Mouse (Mus musculus) kidney, embryonic 14.5 days (tissue): ENCODE data around the gene Tbxa2r. TPM values are rescaled to one million over a fixed set of nuclear protein-coding genes. Genes with fewer than 3 reads are reported as not detected.

ENCODE experiments used
- ATAC-seq: fragments of 200-750 bp; cut with Nextera tagmentation; 2 replicates; pipeline ENCODE4 v1.8.0; 2017; ENCODE audit warnings: moderate number of reproducible peaks, mild to moderate bottlenecking, moderate TSS enrichment, moderate library complexity; ENCODE audit not compliant: low FRiP score, low TSS enrichment
- H3K27ac ChIP-seq: fragments of 300-500 bp; sonication (generic); 2 replicates; pipeline ENCODE4 v1.5.1; 2014; ENCODE audit warnings: low read depth, mild to moderate bottlenecking, low read length, moderate library complexity, mixed read lengths
- H3K27me3 ChIP-seq: fragments of 300-500 bp; sonication (generic); 2 replicates; pipeline ENCODE4 v1.6.1; 2014; ENCODE audit warnings: mild to moderate bottlenecking, low read length; ENCODE audit not compliant: control insufficient read depth, insufficient read depth
- H3K36me3 ChIP-seq: fragments of 300-500 bp; sonication (generic); 2 replicates; pipeline ENCODE4 v1.6.1; 2014; ENCODE audit warnings: low read length, mixed read lengths; ENCODE audit not compliant: control insufficient read depth, insufficient read depth
- H3K4me1 ChIP-seq: fragments of 300-500 bp; sonication (generic); 2 replicates; pipeline ENCODE4 v1.6.1; 2014; ENCODE audit warnings: low read length, mixed read lengths; ENCODE audit not compliant: control insufficient read depth, insufficient read depth
- H3K4me2 ChIP-seq: fragments of 300-500 bp; sonication (generic); replicated peaks from 2 replicates; pipeline ENCODE4 v1.6.1; 2014; ENCODE audit warnings: low read depth, mild to moderate bottlenecking, low read length
- H3K4me3 ChIP-seq: fragments of 300-500 bp; sonication (generic); 2 replicates; pipeline ENCODE4 v1.5.1; 2014; ENCODE audit warnings: mild to moderate bottlenecking, low read length
- H3K9ac ChIP-seq: fragments of 300-500 bp; sonication (generic); 2 replicates; pipeline ENCODE4 v1.6.1; 2014; ENCODE audit warnings: low read depth, mild to moderate bottlenecking, low read length, moderate library complexity
- H3K9me3 ChIP-seq: fragments of 300-500 bp; sonication (generic); 2 replicates; pipeline ENCODE4 v1.6.1; 2016; ENCODE audit warnings: low read length; ENCODE audit not compliant: control insufficient read depth
- WGBS: fragments of 180-500 bp; shearing (Covaris S2); extraction: QIAGEN DNeasy Blood & Tissue Kit; methylation state at CpG from one replicate; pipeline ENCODE4 v1.1.7; 2014; 5-methylcytosine and 5-hydroxymethylcytosine counted together
- polyA plus RNA-seq: library from polyadenylated mRNA; unstranded; fragments of >200 nt; fragmentation: Nextera tagmentation; extraction: Ambion mirVana; gene quantifications from 2 replicates; pipeline ENCODE4 v1.2.1, GENCODE M21; 2014

Gene Tbxa2r
- polyA plus RNA-seq, 1 experiment from 2014 or later, result 10.1 TPM

- Histone ChIP-seq H3K4me2 (no peak overlapping the region), H3K9ac (no peak overlapping the region), H3K36me3 (peaks cover 30% of the 10 kb centered on the region), H3K9me3 (no peaks in the 10 kb centered on the region), H3K27me3 (no peaks in the 10 kb centered on the region), H3K27ac (no peak overlapping the region), H3K4me1 (peaks cover 36% of the 10 kb centered on the region; the same call in 1 of the 2 replicates), H3K4me3 (no peak overlapping the region)
- ATAC-seq, result no peak
- WGBS, result 67% methylated on average over 7 of the region's 7 CpGs
Measured at GRCm38 (mm10) chr10:81303761-81304160, 24.8 kb upstream of the Tbxa2r start.

GRCm38 (mm10) chr10:81304597-81305238 is 23.8 kb upstream of the Tbxa2r start:
- peak; percentile 38; the same call in 1 of the 2 replicates for ATAC-seq
- Histone ChIP-seq H3K36me3 (peaks cover 40% of the 10 kb centered on the region), H3K9ac (no peak overlapping the region), H3K4me1 (peaks cover 28% of the 10 kb centered on the region; the same call in 1 of the 2 replicates), H3K9me3 (no peaks in the 10 kb centered on the region), H3K4me2 (no peak overlapping the region), H3K27me3 (no peaks in the 10 kb centered on the region), H3K27ac (no peak overlapping the region), H3K4me3 (no peak overlapping the region)
- WGBS, result 22% methylated on average over 5 of the region's 9 CpGs

GRCm38 (mm10) chr10:81305663-81306062 is 22.9 kb upstream of the Tbxa2r start:
- Histone ChIP-seq H3K4me2 (no peak overlapping the region), H3K9me3 (no peaks in the 10 kb centered on the region), H3K4me1 (peaks cover 19% of the 10 kb centered on the region; the same call in 1 of the 2 replicates), H3K36me3 (peaks cover 50% of the 10 kb centered on the region), H3K27ac (no peak overlapping the region), H3K27me3 (no peaks in the 10 kb centered on the region), H3K9ac (no peak overlapping the region), H3K4me3 (no peak overlapping the region)
- no peak for ATAC-seq
- WGBS, result 90% methylated on average over 14 of the region's 14 CpGs

GRCm38 (mm10) chr10:81306173-81306668 is 22.3 kb upstream of the Tbxa2r start:
- 95% methylated on average over 12 of the region's 12 CpGs for WGBS
- H3K36me3 ChIP-seq, result peaks cover 55% of the 10 kb centered on the region
- no peak overlapping the region for H3K4me2 ChIP-seq
- H3K27me3 ChIP-seq, result no peaks in the 10 kb centered on the region
- H3K4me3 ChIP-seq, result no peak overlapping the region
- ATAC-seq, result no peak
- no peak overlapping the region for H3K9ac ChIP-seq
- H3K4me1 ChIP-seq, result peaks cover 17% of the 10 kb centered on the region; the same call in 1 of the 2 replicates
- no peak overlapping the region for H3K27ac ChIP-seq
- no peaks in the 10 kb centered on the region for H3K9me3 ChIP-seq

GRCm38 (mm10) chr10:81306837-81307682 is 21.5 kb upstream of the Tbxa2r start:
- peaks cover 20% of the 10 kb centered on the region; the same call in 1 of the 2 replicates for H3K4me1 ChIP-seq
- no peak overlapping the region for H3K4me3 ChIP-seq
- no peak overlapping the region for H3K4me2 ChIP-seq
- peaks cover 63% of the 10 kb centered on the region for H3K36me3 ChIP-seq
- ATAC-seq, result no peak
- no peak overlapping the region for H3K27ac ChIP-seq
- 95% methylated on average over 21 of the region's 21 CpGs for WGBS
- H3K27me3 ChIP-seq, result no peaks in the 10 kb centered on the region
- no peak overlapping the region for H3K9ac ChIP-seq
- no peaks in the 10 kb centered on the region for H3K9me3 ChIP-seq

DNA sequence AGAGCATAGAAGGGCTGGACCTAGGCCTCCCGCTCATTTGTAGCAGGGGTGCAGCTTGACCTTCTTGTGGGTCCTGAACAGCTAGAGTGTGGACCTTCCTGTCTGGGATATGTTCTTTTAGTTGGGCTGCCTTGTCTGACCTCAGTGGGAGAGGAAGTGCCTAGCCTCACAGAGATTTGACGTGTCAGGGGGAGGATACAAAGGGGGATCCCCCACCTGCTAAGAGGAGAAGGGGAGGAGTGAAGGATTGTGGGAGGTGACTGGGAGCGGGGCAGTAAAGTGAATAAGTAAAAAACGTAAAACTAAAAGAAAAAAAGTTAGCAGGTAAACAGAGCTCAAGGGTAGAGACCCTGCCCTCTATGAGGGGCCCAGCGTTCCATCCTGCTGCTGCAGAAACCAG is 19.0 kb upstream of the Tbxa2r start:
- no peak overlapping the region for H3K4me2 ChIP-seq
- ATAC-seq, result no peak

GRCm38 (mm10) chr10:81313581-81313980 is 14.9 kb upstream of the Tbxa2r start:
- Histone ChIP-seq H3K9ac (no peak overlapping the region), H3K4me3 (no peak overlapping the region), H3K4me1 (peaks cover 29% of the 10 kb centered on the region), H3K4me2 (no peak overlapping the region), H3K36me3 (peaks cover 78% of the 10 kb centered on the region), H3K27ac (no peak overlapping the region), H3K9me3 (no peaks in the 10 kb centered on the region), H3K27me3 (no peaks in the 10 kb centered on the region)
- no peak for ATAC-seq
- 94% methylated on average over 13 of the region's 13 CpGs for WGBS

More for the DNA sequence above, 19.0 kb upstream of the Tbxa2r start:
- Histone ChIP-seq H3K36me3 (peaks cover 84% of the 10 kb centered on the region), H3K9ac (no peak overlapping the region), H3K9me3 (no peaks in the 10 kb centered on the region), H3K4me3 (no peak overlapping the region), H3K27me3 (no peaks in the 10 kb centered on the region), H3K27ac (no peak overlapping the region), H3K4me1 (0 out of 2 replicates have a peak, but pooled peaks cover 9% of the 10 kb centered on the region)
- 84% methylated on average over 5 of the region's 5 CpGs for WGBS

DNA sequence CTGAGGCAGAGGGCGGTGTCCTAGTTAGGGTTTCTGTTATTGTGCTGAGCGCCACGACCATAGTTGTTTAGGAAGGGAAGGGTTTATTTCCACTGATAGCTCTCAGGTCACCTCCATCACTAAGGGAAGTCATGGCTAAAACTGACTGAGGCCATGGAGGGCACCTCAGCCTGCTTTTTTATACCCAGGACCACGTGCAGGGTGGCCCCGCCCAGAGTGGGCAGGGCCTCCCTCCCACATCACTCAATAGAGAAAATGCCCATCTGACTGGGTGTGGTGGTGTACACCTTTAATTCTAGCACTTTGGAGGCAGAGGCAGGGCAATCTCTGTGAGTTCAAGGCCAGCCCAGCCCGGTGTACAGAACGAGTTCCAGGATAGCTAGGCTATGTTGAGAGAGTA is 14.3 kb upstream of the Tbxa2r start:
- H3K36me3 ChIP-seq, result peaks cover 77% of the 10 kb centered on the region
- no peak overlapping the region for H3K4me3 ChIP-seq
- H3K27ac ChIP-seq, result no peak overlapping the region
- H3K4me1 ChIP-seq, result peaks cover 36% of the 10 kb centered on the region
- ATAC-seq, result no peak
- whole genome bisulfite sequencing, result 79% methylated on average over 7 of the region's 7 CpGs
- H3K4me2 ChIP-seq, result no peak overlapping the region
- H3K27me3 ChIP-seq, result no peaks in the 10 kb centered on the region
- H3K9ac ChIP-seq, result no peak overlapping the region
- no peaks in the 10 kb centered on the region for H3K9me3 ChIP-seq

GRCm38 (mm10) chr10:81315587-81315986 is 12.9 kb upstream of the Tbxa2r start:
- WGBS, result 92% methylated on average over 16 of the region's 16 CpGs

More at GRCm38 (mm10) chr10:81315587-81315986, 12.9 kb upstream of the Tbxa2r start:
- Histone ChIP-seq H3K4me2 (no peak overlapping the region), H3K9me3 (no peaks in the 10 kb centered on the region), H3K9ac (no peak overlapping the region), H3K27me3 (no peaks in the 10 kb centered on the region), H3K4me1 (peaks cover 41% of the 10 kb centered on the region), H3K36me3 (peaks cover 63% of the 10 kb centered on the region), H3K4me3 (no peak overlapping the region), H3K27ac (no peak overlapping the region)
- no peak for ATAC-seq
